Mouse (Mus musculus) cerebellum, adult (tissue): ENCODE results near the gene Olfr298.

ENCODE experiments used
- ATAC-seq: cut with Nextera tagmentation; 2 replicates; pipeline ENCODE4 v1.9.2; 2017; ENCODE audit warnings: mild to moderate bottlenecking, moderate library complexity, mixed read lengths; ENCODE audit not compliant: insufficient number of reproducible peaks, low FRiP score, low TSS enrichment

Olfr298 gene

DNA sequence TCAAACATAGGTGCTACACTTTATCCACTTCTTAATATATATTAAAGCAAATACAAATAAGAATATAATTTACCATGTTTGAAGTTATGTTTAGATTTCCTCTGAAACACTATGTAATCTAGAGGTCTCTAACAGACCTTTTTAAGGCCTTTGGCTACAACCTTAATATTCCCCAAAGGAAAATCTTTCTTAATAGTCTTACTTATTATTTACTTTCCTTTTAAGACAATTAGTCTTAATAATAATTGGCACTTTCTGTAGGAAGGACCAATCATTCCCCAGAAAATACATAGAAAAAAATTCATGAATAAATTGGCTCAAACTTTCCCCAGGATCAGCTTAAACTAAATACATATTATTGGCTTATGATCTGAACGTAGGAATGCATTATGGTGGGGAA lies at the start of gene Olfr298:
Olfr298 (minus strand) TSS at position 101 of the 400 bp plus-strand sequence.
- no peak for ATAC-seq

DNA sequence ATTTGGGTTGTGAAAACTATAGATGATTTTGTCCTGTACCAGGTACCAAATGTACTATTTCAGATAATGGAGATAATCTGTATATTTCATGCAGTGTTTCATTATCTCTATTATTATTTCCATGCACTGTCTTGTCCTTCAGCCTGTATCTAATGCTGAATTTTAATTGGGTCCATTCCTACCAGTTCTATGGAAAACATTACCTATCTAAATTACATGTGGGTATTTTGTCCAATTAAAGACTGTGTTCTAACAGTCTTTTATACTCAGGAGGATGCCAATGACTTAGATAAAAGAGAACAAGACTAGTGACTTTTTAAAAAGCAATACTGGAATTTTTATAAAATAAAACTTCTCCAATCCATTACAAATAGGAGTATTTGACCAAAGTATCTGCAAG lies 27.4 kb upstream of the Olfr298 start, which contains the start of gene Olfr297:
Olfr297 (plus strand) TSS at position 301 of the 400 bp plus-strand sequence.
- no peak for ATAC-seq

DNA sequence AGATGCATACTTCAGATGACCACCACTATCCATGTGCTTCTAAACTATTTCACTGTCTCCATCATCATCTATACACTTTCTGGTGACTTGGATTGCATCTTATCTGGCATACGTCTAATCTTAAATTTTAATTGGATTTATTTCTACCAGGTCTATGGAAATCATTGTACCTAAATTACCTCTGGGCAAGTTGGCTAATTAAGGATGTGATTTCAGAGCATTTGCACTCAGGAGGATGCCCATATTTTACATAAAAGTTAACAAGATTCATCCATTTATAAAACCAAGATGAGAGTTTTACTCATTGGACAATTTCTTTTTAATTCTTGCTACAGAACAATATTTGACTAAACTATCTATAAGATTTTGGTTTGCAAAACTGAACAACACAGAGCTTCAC lies 32.7 kb downstream of the Olfr298 start, which contains the start of gene Olfr299:
Olfr299 (plus strand) TSS at position 301 of the 400 bp plus-strand sequence.
- no peak for ATAC-seq
